Mouse (Mus musculus) cerebellum, postnatal 14 days (tissue): ENCODE results near the gene Nfatc3.

Experiments
- DNase-seq, 2 experiments: peaks; one replicate each; pipeline ENCODE4 v3.0.0; 2021; ENCODE audit warnings: mixed read lengths in 2 of 2

Gene Nfatc3

GRCm38 (mm10) chr8:106149025-106149424, 90.4 kb downstream of the Nfatc3 start:
- no peak for DNase-seq

GRCm38 (mm10) chr8:106149801-106150652, 91.4 kb downstream of the Nfatc3 start, which contains the start of gene Pla2g15:
Gene Pla2g15 (plus strand): TSS chr8:106150399.
- peak; percentile 92 for DNase-seq

- no peak for DNase-seq
These were observed 92.0 kb downstream of the Nfatc3 start for GRCm38 (mm10) chr8:106150653-106151000.

- DNase-seq = no peak
These were observed 92.4 kb downstream of the Nfatc3 start for GRCm38 (mm10) chr8:106151041-106151440.

DNA sequence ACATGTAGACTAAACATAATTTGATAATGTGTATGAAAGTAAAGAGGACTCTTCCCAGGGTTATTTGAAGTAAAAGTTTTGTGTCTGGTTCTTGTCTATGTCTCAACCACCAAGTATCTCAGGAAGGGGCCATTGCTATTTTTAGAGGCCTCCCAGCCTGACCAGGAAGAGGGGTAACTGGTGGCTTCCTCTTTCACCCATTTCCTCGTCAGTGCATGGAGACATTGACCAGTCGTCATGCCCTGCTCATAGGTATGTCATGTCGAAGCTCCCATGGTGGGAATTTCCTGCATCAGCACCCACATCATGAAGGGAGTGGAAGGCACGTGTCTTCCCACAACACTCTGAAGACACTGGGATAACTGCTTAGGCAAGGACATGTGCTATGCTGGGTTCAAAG, 94.2 kb downstream of the Nfatc3 start:
- DNase-seq = no peak

DNA sequence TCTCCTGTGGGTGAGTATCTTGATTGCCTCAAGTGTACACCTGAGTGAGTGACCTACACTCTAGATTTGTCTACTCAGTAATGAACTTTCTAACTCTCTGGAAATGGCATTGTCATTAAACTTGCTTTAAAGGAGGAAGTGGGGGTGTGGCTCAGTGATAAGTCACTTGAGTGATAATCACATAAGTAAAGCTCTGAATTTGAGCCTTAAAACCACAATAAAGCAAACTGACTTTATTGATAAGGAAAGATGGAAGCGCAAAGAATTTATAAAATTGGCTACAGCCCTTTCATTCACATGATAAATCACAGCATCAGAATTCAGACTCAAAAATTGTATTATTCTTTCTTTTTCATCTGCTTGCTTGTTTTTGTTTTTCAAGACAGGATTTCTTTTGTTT, 98.8 kb downstream of the Nfatc3 start:
- no peak for DNase-seq

DNA sequence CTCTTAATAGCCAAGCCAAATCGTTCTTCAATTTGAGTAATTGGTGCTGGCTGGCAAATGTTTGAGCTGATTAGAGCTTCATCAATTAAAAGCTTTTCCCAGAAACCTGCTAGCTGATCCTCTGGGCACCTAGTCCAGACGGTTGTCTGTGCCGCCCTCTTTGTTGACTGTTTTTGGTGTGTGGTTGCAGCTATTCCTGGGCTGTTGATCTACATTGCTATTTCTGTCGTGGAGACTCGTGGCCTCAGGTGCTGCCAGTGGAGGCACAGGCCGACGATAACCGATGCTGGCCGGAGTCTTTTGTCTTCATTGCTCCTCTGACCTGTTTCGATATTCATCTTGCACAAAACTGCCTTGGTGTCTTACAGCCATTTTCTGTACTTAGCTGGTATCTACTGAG, 99.7 kb downstream of the Nfatc3 start:
- DNase-seq = no peak

- no peak for DNase-seq
These were observed 101.2 kb downstream of the Nfatc3 start for GRCm38 (mm10) chr8:106159876-106160275.

- no peak for DNase-seq
These were observed 104.6 kb downstream of the Nfatc3 start for GRCm38 (mm10) chr8:106163251-106163650.

- peak; percentile 86 to 90 for DNase-seq
These were observed 106.8 kb downstream of the Nfatc3 start for GRCm38 (mm10) chr8:106165460-106165859.

- DNase-seq = peak; percentile 87 to 93
These were observed 109.8 kb downstream of the Nfatc3 start, which contains the start of gene Slc7a6 for GRCm38 (mm10) chr8:106168356-106169016. Gene Slc7a6 (plus strand): TSS chr8:106168857.

- DNase-seq = no peak
These were observed 110.6 kb downstream of the Nfatc3 start for GRCm38 (mm10) chr8:106169017-106169933.

DNA sequence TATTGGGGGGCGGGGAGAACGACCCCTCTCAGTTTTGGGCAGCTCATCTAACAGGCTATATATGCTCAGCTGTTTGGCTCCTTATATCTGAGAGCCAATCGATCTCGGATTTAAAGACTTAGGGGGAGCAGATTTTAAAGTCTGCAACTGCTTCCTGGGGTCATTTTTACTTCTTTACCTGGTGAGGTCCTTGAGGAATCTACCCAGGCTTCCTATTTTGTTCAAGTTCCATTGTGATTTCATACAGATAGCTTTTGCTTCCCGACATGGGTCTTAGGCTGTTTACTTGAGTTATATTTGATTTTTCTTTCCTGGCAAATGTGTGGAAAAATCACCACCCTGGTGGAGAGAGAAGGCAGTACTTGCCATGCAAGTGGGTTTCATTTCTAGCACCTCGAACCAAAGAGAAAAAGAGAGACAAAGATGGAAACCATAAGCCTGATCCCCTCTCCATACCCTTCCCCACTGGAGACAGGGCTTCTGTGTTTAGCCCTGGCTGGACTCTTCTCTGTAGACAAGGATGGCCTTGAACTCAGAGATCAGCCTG, 111.4 kb downstream of the Nfatc3 start:
- no peak for DNase-seq

GRCm38 (mm10) chr8:106173566-106173965, 114.9 kb downstream of the Nfatc3 start:
- DNase-seq = no peak

GRCm38 (mm10) chr8:106176891-106177290, 118.3 kb downstream of the Nfatc3 start:
- DNase-seq = no peak

GRCm38 (mm10) chr8:106177594-106177993, 119.0 kb downstream of the Nfatc3 start:
- no peak for DNase-seq

GRCm38 (mm10) chr8:106178428-106178827, 119.8 kb downstream of the Nfatc3 start:
- no peak for DNase-seq
